Mouse (Mus musculus) layer of hippocampus, postnatal 25 days (tissue): ENCODE measurements around the gene Kcnd3. TPM values are rescaled to one million over a fixed set of nuclear protein-coding genes. Genes with fewer than 3 reads are reported as not detected.
"Not testable (repeated sequence)": the region's sequence is repeated elsewhere in the genome, so short reads cannot be mapped to it uniquely, and the experiment has no call there.

ENCODE experiments used
- DNase-seq, 2 experiments: peaks; one replicate each; pipeline ENCODE4 v3.0.0; 2022; ENCODE audit warnings: mixed read lengths in 2 of 2, low spot score in 1 of 2; ENCODE audit errors: extremely low spot score in 1 of 2
- total RNA-seq, 2 experiments: library from RNA; stranded (reverse); gene quantifications; 2 replicates each; pipeline ENCODE4 v1.2.3; 2021

The Kcnd3 gene
- total RNA-seq, 2 experiments from 2014 or later, result 50.9 to 53.7 TPM

DNA sequence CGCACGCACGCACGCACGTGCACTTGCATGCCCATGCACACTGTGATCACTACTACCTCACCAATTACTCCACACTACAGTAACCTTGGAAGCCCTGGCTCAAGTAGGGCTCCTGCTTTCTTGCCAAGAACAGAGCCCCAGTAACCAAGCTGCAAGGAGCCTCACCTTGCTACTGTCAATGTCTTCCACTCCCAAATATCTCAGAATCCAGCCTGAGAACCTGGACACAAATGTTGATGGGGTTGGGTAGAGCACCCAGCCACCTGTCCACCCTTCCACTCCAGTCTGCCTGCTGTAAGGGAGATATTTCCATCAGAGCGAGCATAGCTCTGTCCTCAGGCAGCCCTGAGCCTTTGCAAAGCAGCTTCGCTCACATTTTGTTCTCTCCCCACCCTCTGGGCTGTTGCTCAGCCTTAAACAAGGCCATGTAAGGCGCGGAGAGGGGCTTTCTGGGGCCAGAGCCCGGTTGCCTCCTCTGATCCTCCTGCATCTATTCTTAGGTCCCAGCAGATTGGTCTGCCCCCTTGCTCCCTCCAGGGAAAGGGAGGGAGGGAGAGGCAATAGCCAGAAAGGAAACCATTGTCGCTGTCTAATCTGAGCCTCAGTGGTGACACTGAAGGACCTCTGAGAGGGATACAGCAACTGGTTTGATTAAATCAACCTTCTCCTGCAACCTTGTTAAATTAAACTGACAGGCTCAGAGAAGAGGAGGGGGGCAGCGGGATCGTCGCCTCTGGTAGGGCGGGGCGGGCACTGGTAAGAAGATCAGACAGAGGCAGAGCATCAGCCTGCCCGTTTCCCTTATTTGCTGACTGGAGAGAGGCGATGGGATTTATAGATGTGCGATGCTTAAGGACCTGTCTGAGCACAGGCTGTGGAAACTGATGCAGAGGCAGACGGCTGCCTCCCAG is 243.6 kb downstream of the Kcnd3 start:
- DNase-seq, result no peak

DNA sequence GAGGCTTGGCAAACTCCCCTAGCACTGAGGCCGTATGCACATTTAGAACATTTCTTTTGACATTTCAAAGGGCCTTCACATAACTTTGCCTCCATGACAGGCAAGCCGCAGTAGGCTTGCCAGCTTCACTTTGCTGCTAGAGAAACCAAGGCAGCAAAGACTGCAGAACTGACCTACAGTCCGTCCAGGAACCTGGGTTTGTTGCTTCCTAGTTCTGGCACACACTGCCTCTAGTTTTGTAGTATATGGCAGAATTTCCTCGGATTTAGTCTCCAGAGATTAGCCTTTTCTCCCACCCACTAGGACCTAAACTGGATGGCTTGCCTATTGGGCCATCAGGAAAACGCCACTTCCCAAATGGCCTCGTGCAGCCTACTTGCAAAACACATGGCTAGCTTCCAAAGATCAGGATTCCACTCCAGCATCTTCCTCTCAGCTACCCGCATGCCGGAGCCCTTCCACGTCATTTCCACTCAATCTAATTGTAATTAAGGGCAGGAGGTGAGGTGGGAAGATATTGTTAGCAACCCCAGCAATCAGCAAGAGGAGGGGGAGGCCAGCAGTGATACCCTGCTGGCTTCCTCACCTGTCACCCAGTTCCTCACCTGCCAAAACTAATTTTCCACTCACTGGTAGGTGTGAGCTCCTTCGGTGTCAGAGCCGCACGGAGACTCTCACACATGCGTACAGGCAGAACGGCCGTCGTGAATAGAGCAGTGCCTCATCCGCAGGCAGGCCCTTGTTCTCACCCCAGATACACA is 244.4 kb downstream of the Kcnd3 start:
- no peak for DNase-seq

DNA sequence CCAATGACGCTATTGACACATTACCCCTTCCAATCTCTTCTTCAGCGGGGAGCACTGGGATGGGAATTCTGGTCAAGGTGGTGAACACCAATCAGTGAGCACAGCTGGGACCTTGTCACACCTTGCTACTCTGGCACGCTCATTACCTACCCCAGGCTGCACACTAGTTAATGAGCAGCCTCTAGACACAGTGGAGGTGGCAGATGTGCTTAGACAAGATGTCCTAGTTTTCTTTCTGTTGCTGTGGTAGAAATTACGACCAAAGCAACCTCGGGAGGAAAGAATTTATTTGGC is 245.0 kb downstream of the Kcnd3 start:
- no peak for DNase-seq

DNA sequence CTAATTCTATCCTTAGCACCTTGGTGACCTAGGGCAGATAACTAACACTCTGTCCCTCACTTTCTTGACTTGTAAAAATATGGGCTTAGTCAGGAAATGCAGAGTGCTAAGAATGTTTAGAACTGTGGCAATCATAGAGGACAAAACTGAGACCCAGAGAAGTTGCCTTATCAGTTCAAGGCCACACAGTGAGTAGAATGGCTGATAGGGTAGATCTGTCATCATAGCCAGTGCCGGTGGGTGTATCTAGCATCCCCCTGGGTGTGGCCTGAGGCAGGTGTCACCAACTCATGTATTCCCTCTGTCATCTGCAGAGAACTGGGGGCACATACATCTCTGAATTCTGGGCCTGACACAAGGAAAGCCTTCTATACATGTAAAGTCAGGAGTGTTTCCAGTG is 246.2 kb downstream of the Kcnd3 start:
- DNase-seq, result no peak

DNA sequence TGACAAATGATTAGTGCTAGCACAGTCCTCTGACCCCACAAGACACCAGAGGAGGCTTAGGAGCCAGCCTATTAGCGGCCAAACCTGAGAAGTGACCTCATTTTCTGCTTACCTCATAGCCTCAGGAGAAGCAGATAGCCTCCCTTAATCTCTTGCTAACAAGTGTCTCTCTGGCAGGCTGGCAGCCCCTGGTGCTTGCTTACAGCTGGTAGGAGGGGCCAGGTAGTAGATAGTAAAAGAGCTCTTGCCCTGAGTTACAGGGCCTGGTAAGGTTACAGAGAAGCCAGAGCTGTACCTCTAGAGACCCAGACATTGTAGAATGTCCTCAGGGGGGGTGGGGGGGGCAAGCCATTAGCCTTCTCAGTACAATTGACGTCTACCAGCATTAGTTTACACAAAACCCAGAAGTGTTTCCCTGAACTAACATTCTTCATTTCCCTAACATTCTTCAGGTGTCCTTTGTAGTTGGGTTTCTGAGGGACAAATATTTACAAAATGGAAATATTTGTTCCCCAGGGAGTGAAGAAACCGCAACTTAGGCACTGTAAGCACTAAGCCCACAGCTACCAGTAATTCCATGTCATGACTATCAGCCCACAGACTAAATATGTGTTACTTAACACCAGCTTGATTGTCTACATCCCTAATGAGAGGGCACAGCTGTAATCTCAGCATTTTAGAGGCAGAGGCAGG is 247.3 kb downstream of the Kcnd3 start:
- no peak for DNase-seq

DNA sequence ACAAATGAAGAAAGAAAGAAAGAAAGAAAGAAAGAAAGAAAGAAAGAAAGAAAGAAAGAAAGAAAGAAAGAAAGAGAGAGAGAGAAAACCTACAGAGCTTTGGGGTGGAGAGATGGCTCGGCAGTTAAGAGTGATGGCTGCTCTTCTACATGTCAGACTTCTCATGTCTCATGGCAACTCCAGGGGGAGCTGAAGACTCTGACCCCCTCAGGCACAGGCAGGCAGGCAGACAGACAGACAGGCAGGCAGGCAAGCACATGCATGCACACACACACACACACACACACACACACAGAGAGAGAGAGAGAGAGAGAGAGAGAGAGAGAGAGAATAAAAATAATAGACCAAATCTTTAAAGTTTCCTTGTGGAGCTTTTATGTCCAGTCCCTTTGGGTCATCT is 248.7 kb downstream of the Kcnd3 start:
- DNase-seq, result not testable (repeated sequence)

DNA sequence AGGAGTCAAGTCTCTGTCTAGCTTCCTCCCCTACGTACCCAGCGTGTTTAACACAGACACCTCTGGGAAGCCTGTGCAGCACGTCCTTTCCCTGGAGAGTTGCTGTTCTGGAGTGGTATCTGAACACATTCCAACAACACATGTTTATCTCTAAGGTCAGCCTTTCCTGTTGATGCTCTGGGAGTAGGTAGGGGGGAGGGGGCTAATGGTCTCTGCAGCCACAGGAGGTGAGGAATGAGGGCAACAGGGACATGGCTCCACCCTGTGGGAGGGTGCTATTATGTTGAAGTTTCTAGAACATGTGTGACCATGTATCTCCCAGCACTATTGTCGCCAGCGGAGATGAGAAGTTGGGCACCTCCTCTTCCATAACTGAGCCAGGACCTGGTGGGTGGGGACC is 249.3 kb downstream of the Kcnd3 start:
- no peak for DNase-seq

DNA sequence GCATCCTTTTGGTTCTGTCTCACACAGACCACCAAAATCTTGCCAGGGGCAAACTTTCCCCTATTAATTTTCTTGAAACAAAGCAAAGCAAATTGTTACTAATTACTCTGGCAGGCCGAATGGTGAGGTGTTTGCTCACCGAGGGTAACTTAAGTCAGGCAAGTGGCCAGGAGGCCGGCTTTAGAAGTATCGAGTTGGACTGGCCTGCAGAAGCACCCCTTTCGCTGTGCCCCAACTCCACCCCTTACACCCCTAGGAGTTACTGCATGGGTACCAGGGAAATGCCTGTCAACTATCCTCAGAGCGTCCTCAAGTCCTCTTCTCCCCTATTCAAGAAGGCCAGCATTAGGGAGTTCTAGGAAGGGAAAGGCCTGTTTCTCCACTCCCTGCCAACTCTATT is 251.4 kb downstream of the Kcnd3 start:
- no peak for DNase-seq

DNA sequence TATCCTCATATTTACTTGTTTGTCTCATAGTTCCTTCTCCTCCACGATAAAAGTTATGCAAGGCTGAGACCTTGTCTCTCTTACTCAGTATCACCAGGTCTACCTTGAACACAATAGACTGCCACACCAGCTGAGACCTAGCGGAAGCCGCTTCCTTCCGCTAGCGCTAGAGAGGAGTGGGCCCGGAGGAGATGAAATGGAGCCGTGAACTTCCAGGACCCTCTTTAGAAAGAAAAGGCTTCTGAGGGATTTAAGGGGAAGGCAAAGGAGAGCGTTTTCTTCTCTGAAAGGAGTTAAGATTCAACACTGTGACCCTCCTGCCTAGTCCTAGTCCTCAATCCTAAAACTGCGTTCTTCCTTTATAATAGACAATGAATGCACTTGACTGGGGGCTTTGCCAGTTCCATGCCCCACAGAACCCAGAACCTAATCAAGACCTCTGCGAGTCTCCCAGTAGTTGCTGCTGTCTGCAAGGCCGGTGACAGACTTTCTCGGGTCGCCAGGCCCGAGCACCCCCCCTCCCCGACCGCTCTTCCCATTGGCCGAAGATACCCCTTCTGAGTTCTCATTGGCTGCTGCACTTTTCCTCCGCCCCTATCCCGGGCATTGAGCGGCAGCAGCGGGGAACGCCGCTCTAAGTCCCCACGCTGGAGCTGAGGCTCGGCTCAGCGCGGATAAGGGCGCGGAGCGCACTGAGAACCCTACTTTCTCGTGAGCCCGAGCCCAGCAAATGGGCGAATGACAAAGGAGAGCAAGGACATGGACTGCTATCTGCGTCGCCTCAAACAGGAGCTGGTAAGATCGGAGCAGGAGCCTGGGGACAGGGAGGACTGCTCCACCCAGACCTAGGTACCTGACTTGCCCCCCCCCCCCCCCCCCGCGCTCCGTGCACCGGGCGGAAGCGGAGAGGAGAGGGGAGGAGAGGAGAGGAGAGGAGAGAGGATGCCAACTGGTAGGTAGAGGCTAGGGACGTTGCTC is 252.2 kb downstream of the Kcnd3 start, which contains the start of gene Inka2:
Inka2 (plus strand) TSS at position 569 of the 978 bp plus-strand sequence.
- peak; percentile 66 to 73 for DNase-seq

DNA sequence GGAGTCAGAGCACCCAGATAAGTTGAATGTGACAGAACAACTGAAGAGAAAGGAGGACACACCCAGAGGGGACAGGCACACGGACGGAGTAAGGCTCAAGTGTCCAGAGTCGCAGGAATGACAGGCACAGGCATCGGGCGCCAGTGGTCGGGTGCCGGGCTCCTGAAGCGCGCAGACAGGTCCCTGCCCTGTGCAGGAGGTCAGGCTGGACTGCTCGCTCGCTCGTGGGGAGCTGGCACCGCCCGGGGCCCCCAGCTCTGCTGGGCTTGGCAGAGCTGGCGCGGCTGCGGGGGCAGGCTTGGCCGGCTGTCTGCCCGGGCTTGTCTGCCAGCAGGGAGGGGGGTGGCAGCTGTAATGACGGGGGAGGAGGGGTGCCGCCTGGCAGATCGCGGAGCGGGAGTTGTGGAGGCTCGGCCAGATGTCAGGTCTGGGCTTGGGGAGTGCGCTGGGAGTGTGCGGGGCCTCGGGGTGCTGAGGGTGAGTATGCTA is 253.0 kb downstream of the Kcnd3 start:
- DNase-seq, result peak; percentile 75 to 92

DNA sequence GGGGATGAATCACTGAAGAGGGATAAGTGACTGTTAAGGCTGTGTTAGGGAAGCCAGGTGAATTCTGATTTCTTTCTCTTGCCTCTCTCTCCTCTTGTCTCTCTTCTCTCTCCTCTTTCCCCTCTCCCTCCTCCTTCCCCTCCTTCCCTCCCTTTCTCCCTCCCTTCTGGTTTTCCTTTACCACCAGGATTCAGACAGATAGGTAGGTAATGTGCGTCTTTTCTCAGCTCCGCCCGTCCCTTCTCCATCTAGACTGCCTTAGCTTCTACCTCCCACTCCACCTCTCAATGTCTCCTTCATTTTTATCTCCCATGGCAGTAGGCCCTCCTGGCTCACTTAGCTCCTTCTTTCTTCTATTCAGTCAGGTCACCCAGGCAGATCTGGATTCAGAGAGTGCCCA is 253.4 kb downstream of the Kcnd3 start:
- DNase-seq, result no peak

DNA sequence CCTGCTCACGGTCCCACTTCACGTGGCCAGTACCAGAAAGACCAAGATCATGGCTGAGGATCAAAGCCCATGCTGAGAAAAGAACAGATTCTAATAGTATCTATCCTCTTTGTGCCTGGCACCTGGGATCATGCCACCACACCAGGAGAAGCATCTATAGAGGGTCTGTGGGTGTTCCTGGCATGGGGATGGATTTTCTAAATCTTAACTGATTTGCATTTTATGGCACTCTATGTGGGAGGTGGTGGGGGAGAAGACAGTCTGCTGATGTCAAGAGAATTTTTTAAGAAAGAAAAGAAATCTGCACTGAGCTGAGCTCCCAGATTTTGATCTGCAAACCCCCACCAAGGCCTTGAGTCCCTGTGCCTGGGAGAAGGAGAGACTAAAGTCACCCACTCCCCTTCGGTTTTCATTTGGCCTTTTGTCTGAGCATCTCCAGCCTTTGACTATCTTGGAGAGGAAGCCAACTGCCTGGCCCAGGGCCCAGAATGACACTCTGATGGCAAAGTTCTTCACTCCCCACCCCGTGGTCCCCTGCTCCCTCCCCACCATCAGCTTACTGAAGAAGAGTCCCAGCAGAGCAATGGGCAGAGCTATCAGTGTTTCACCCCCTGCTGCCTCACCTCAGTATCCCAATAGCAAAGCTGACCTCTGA is 254.4 kb downstream of the Kcnd3 start:
- DNase-seq, result no peak

DNA sequence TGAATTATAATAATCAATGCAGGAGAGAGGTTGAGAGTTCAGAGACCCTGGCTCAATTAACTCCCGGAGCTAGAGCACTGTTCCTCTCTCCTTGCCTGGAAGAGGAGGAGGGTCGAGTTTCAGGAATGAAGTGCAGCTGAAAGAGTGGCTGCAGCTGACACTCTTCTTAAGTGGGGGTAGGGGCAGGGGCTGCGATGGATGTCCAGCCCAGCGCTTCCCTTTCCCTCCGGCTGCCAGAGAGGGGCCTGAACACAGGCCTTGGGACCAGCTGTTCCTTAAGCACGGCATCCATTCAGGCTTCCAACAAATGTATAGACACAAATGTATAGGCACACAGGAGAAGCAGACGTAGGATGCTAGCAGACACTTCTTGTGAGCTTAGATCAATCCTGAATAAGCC is 255.5 kb downstream of the Kcnd3 start:
- DNase-seq, result no peak

DNA sequence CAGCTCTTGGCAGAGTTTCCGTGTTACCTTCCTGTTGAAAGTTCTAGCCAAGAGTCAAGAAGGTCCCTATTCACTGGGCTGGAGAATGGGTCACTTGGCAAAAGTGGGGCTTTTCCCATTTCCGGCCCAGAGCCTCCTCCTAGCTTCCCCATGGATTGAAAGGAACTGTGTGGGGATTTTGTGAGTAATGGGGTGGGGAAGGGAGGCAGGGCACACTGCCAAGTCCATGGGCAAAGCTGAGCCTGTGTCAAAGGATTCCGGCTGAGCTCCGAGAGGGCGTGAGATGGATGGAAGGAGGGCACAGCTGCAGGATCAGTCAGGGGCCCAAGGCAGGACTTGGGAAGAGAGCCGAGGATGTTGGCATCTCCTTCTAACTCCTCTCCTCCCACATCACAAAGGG is 258.1 kb downstream of the Kcnd3 start:
- peak in 1 of 2 experiments; percentile 14 for DNase-seq

DNA sequence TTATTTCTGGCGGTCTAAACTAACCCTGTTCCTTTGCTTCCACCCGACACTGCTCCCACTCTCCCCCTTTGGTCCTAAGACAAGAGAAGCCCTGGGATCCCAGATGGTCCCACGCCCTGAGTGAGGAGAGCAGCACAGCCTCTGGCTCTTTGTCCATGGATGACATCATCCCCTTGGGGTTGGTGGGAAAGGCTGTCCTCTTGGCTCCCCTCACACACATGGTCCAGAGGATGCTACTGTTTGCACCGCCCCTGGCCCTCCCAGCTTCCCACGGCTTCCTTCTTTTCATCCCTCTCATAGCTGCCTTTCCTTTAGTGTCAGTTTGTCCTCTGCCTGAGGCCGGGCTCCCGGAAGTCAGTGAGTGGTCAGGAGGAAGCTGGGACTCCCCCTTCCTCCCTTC is 259.6 kb downstream of the Kcnd3 start:
- DNase-seq, result no peak

DNA sequence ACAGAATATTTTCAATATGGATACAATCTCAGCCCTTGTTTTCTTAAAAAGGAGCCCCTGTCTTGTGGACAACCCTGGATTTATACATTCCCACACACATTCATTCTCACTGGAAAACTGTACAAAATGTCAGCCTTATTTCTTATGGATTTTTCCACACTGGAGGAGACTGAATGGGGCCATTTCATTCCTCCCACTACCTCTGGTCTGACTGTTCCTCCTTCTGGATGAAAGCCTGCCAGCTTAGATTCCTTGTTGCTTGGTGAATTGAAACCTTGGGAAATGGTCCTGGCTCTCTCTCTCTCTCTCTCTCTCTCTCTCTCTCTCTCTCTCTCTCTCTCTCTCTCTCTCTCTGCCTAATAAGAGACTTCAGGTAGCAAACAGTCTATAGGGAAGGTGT is 260.7 kb downstream of the Kcnd3 start:
- DNase-seq, result no peak

DNA sequence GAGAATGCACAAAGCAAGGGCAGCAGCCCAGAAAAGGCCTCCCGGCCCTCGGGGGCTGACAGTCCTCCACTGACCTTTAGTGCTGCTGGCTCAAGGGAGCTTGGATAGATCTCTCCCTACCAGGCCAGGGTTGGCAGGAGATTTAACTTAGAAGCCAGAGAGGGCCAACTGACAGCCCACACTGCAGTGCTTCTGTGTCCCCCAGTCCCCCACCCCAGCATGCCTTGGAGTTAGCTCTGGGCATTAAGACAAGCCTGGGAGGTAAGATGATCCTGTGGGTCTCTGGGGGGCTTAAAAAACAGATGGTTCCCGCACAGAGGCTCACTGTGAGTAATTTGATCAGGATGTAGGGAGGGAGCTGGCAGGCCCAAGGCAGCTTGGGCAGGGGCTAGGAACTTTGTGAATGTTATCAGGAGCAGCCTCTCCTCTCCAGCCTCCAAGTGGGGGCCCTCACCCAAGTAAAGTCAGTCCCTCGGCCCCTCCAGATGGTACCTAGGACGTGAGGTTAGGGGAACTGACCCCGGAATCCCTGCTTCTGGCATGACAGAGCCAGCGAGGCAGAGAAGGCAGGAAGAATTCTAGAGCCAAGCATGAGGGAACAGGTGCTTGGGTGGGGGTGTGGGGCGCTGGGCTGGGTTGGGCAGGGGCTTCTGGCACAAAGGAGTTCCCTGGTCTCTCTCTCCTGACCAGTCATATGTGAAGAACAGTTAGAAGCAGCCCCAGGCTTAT is 262.1 kb downstream of the Kcnd3 start:
- no peak for DNase-seq

DNA sequence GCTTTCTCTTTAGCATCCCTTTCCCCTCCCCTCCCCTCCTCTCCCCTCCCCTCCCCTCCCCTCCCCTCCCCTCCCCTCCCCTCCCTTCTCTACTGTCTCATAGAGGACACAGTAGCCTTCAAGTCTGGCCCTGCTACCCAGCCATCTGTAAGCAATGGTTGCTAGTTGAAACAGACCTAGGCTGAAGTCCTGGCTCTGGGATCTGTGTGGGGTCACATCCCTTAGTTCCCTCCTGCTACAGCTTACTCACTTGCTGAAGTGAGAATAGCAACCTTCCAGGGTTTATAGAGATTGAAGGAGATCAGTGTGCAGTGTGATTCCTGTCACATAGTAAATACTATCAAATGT is 262.7 kb downstream of the Kcnd3 start:
- no peak for DNase-seq
